Mouse (Mus musculus): ENCODE data around the gene Mrpl23.

GRCm38 (mm10) chr7:142538766-142539165 lies 6.3 kb downstream of the Mrpl23 start:
- no peak for TF ChIP-seq POLR2A (IDR thresholded peaks at IDR 0.05; ENCODE audit: insufficient read length, low read depth)
- TF ChIP-seq USF1 (IDR thresholded peaks at IDR 0.05; ENCODE audit: low read depth) = no peak
- no peak for TF ChIP-seq TCF12 (IDR thresholded peaks at IDR 0.05; ENCODE audit: insufficient read depth, poor library complexity, severe bottlenecking)
- no peak for TF ChIP-seq MYOD1 (IDR thresholded peaks at IDR 0.05; ENCODE audit: control insufficient read depth in 1 of 3, insufficient read length in 2 of 3, low read depth in 2 of 3)
